Mouse (Mus musculus) embryonic facial prominence, embryonic 11.5 days (tissue): ENCODE data around the gene Asb6. TPM values are rescaled to one million over a fixed set of nuclear protein-coding genes. Genes with fewer than 3 reads are reported as not detected.

Source experiments
- ATAC-seq: fragments of 200-750 bp; cut with Nextera tagmentation; replicated peaks from 2 replicates; pipeline ENCODE4 v1.8.0; 2017; ENCODE audit warnings: low read depth; ENCODE audit not compliant: insufficient number of reproducible peaks, low FRiP score, low TSS enrichment
- DNase-seq: peaks from one replicate; pipeline ENCODE4 v3.0.0-alpha.2; 2015; ENCODE audit warnings: low spot score
- H3K27ac ChIP-seq: fragments of 300-500 bp; sonication (generic); replicated peaks from 2 replicates; pipeline ENCODE4 v1.5.1; 2014; ENCODE audit warnings: mild to moderate bottlenecking, low read depth, low read length, control low read depth
- H3K27me3 ChIP-seq: fragments of 300-500 bp; sonication (generic); 2 replicates; pipeline ENCODE4 v1.6.1; 2014; ENCODE audit warnings: mild to moderate bottlenecking, low read length, moderate library complexity, mixed read lengths; ENCODE audit not compliant: control insufficient read depth, insufficient read depth
- H3K36me3 ChIP-seq: fragments of 300-500 bp; sonication (generic); replicated peaks from 2 replicates; pipeline ENCODE4 v1.6.1; 2014; ENCODE audit warnings: low read depth, mild to moderate bottlenecking, low read length, moderate library complexity, mixed read lengths; ENCODE audit not compliant: control insufficient read depth, insufficient read depth
- H3K4me1 ChIP-seq: fragments of 300-500 bp; sonication (generic); 2 replicates; pipeline ENCODE4 v1.6.1; 2014; ENCODE audit warnings: low read length, mixed read lengths; ENCODE audit not compliant: control insufficient read depth, insufficient read depth
- H3K4me2 ChIP-seq: fragments of 300-500 bp; sonication (generic); 2 replicates; pipeline ENCODE4 v1.6.1; 2014; ENCODE audit warnings: low read depth, mild to moderate bottlenecking, control low read depth, low read length, moderate library complexity
- H3K4me3 ChIP-seq: fragments of 300-500 bp; sonication (generic); 2 replicates; pipeline ENCODE4 v1.5.1; 2014; ENCODE audit warnings: low read depth, low read length, control low read depth
- H3K9ac ChIP-seq: fragments of 300-500 bp; sonication (generic); replicated peaks from 2 replicates; pipeline ENCODE4 v1.6.1; 2014; ENCODE audit warnings: mild to moderate bottlenecking, control low read depth, low read length
- H3K9me3 ChIP-seq: fragments of 300-500 bp; sonication (generic); replicated peaks from 2 replicates; pipeline ENCODE4 v1.6.1; 2016; ENCODE audit warnings: mild to moderate bottlenecking, low read length, inconsistent platforms, mixed read lengths; ENCODE audit not compliant: control insufficient read depth
- WGBS: fragments of 180-500 bp; shearing (Covaris S2); extraction: QIAGEN DNeasy Blood & Tissue Kit; methylation state at CpG from one replicate; pipeline ENCODE4 v1.1.7; 2014; 5-methylcytosine and 5-hydroxymethylcytosine counted together
- polyA plus RNA-seq: library from polyadenylated mRNA; unstranded; fragments of >200 nt; fragmentation: Nextera tagmentation; extraction: Ambion mirVana; gene quantifications from 2 replicates; pipeline ENCODE4 v1.2.1, GENCODE M21; 2014

The Asb6 gene
- polyA plus RNA-seq, 1 experiment from 2014 or later = 27.6 TPM

GRCm38 (mm10) chr2:30792061-30792460 lies 38.1 kb downstream of the Asb6 start:
- Histone ChIP-seq H3K27ac (no peak overlapping the region), H3K4me3 (no peak overlapping the region), H3K36me3 (no peaks in the 10 kb centered on the region), H3K9ac (no peak overlapping the region), H3K4me1 (peaks cover 13% of the 10 kb centered on the region), H3K4me2 (no peak overlapping the region), H3K27me3 (no peaks in the 10 kb centered on the region), H3K9me3 (no peaks in the 10 kb centered on the region)
- no peak for DNase-seq
- WGBS = 82% methylated on average over 7 of the region's 7 CpGs
- ATAC-seq = no peak

GRCm38 (mm10) chr2:30787466-30787865 lies 42.7 kb downstream of the Asb6 start:
- no peak overlapping the region for H3K4me3 ChIP-seq
- H3K4me2 ChIP-seq = no peak overlapping the region
- DNase-seq (no peak), ATAC-seq (no peak)
- H3K4me1 ChIP-seq = peaks cover 24% of the 10 kb centered on the region
- 57% methylated on average over 4 of the region's 4 CpGs for WGBS
- peak overlapping the region; percentile 44; the same call in 1 of the 2 replicates for H3K27ac ChIP-seq
- no peaks in the 10 kb centered on the region for H3K36me3 ChIP-seq
- peak overlapping the region; percentile 53 for H3K9ac ChIP-seq
- H3K9me3 ChIP-seq = no peaks in the 10 kb centered on the region
- no peaks in the 10 kb centered on the region for H3K27me3 ChIP-seq

- Histone ChIP-seq H3K27me3 (no peaks in the 10 kb centered on the region), H3K4me2 (peak overlapping the region; percentile 39), H3K9ac (peak overlapping the region; percentile 53), H3K9me3 (no peaks in the 10 kb centered on the region), H3K27ac (peak overlapping the region; percentile 61), H3K4me1 (peaks cover 24% of the 10 kb centered on the region), H3K4me3 (peak overlapping the region; percentile 3; the same call in 1 of the 2 replicates), H3K36me3 (no peaks in the 10 kb centered on the region)
- 7% methylated on average over 40 of the region's 40 CpGs for WGBS
- ATAC-seq (peak; percentile 50), DNase-seq (peak; percentile 85)
Observed at GRCm38 (mm10) chr2:30784078-30784994, 45.8 kb downstream of the Asb6 start.

GRCm38 (mm10) chr2:30783346-30783745 lies 46.8 kb downstream of the Asb6 start:
- Histone ChIP-seq H3K36me3 (no peaks in the 10 kb centered on the region), H3K4me1 (peaks cover 26% of the 10 kb centered on the region), H3K27me3 (no peaks in the 10 kb centered on the region), H3K9me3 (no peaks in the 10 kb centered on the region), H3K27ac (peak overlapping the region; percentile 62), H3K9ac (peak overlapping the region; percentile 59), H3K4me2 (peak overlapping the region; percentile 23), H3K4me3 (no peak overlapping the region)
- under 1% methylated on average over 13 of the region's 13 CpGs for WGBS
- ATAC-seq = no peak
- peak; percentile 85 for DNase-seq

- Histone ChIP-seq H3K9ac (peak overlapping the region; percentile 59), H3K9me3 (no peaks in the 10 kb centered on the region), H3K4me1 (peaks cover 26% of the 10 kb centered on the region), H3K4me2 (peak overlapping the region; percentile 21), H3K27ac (peak overlapping the region; percentile 62), H3K4me3 (no peak overlapping the region), H3K27me3 (no peaks in the 10 kb centered on the region), H3K36me3 (no peaks in the 10 kb centered on the region)
- no peak for ATAC-seq
- 70% methylated on average over 8 of the region's 8 CpGs for WGBS
- no peak for DNase-seq
Observed at GRCm38 (mm10) chr2:30782312-30783290, 47.5 kb downstream of the Asb6 start.

GRCm38 (mm10) chr2:30779241-30779640 lies 50.9 kb downstream of the Asb6 start:
- ATAC-seq (peak; percentile 53; the same call in 1 of the 2 replicates), DNase-seq (no peak)
- Histone ChIP-seq H3K27ac (no peak overlapping the region), H3K4me3 (no peak overlapping the region), H3K36me3 (no peaks in the 10 kb centered on the region), H3K27me3 (no peaks in the 10 kb centered on the region), H3K9ac (no peak overlapping the region; the same call in 1 of the 2 replicates), H3K4me1 (peaks cover 8% of the 10 kb centered on the region), H3K9me3 (no peaks in the 10 kb centered on the region), H3K4me2 (no peak overlapping the region)
- 2% methylated on average over 5 of the region's 5 CpGs for WGBS

GRCm38 (mm10) chr2:30778235-30778634 lies 51.9 kb downstream of the Asb6 start:
- no peak for DNase-seq
- Histone ChIP-seq H3K4me3 (no peak overlapping the region), H3K9ac (no peak overlapping the region), H3K36me3 (no peaks in the 10 kb centered on the region), H3K4me2 (no peak overlapping the region), H3K27ac (no peak overlapping the region), H3K9me3 (no peaks in the 10 kb centered on the region), H3K27me3 (no peaks in the 10 kb centered on the region), H3K4me1 (peaks cover 6% of the 10 kb centered on the region)
- ATAC-seq = no peak
- 65% methylated on average over 4 of the region's 4 CpGs for WGBS
